Mouse (Mus musculus): ENCODE results near the gene Etv6.

GRCm38 (mm10) chr6:134139359-134139758 lies 103.9 kb downstream of the Etv6 start:
- TF ChIP-seq CTCF (conservative IDR thresholded peaks at IDR 0.05; ENCODE audit: insufficient read depth, insufficient read length, low read depth, low read length): no peak
- TF ChIP-seq POLR2A (IDR thresholded peaks at IDR 0.05; ENCODE audit: low read depth, low read length): no peak

All from kidney, adult 2 months (tissue).